Mouse (Mus musculus) lung, postnatal 10 days (tissue): ENCODE data around the gene Epha6.

Experiments used
- DNase-seq: peaks from one replicate; pipeline ENCODE4 v3.0.0; 2021

Epha6 gene

DNA sequence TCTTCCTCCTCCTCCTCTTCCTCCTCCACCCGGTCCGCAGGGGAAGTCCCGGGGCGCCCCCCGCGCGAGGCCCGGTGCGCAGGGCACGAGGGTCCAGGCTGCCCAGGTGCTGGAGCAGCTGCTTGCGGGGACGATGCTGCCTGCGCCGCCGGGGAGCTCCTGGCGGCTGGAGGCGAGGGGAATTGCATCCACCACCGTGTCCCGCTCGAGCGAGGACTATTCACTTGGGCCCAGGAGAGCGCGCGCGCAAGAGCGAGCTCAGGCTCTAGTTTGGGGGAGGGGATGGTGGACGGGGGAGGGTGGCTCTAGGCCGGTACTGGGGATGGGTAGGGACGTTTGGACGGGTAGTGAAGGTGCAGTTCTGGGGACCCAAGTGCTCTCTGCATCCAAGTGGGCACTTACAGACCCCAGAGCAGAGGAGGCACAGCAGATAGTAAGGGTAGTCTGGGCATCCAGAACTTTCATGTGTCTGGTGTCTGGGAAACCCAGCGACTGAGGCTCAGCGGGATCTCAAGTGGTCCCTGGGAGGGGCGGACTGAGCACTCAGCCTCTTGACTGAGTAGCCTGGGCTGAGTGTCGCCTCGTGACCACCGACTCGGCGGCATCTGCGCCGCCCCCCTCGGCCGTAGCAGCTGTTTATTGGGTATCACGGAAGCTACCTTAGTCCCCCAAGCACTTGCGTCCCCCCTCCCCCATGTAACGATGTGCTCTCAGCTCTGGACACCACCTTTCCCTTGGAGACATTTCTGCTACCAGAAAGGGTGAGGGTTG is at the start of gene Epha6:
TSS of gene Epha6 (minus strand) at position 471 of the 771 bp plus-strand sequence.
- DNase-seq: no peak

DNA sequence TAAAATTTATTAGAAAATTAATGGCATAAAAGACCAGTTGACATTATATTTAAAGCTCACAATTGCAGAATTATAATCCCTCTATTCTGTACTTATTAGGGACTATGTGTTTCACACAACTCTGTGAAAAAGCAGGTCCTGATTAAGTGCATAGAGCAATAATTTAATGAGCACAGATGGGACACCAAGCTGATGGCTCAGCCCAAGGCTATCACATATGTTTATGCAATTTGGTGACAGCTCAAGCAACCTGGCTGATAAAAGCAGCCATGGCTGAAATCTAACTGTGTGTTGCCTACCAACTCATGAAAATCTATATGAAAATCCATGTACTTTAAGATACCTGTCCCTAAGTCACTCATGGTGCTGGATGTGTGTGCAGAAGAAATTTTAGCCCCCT is 46.4 kb upstream of the Epha6 start:
- no peak for DNase-seq

DNA sequence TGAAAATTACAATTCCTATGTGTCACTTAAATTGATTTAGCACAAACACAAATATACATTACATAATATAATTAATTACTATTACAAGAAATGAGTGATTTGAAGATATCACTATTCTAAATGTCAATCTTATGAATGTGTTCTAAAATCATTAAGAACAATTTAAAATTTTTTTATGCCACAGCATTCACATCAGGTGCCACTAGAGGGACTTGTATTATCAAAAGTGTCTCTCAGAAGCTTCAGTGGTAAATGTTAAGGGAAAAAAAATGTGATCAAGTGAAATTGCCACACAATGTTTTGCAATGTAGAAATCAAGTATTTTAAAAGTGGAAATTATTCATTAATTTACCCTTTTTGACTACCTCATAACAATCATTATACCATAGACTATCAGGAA is 22.8 kb upstream of the Epha6 start:
- DNase-seq: no peak

DNA sequence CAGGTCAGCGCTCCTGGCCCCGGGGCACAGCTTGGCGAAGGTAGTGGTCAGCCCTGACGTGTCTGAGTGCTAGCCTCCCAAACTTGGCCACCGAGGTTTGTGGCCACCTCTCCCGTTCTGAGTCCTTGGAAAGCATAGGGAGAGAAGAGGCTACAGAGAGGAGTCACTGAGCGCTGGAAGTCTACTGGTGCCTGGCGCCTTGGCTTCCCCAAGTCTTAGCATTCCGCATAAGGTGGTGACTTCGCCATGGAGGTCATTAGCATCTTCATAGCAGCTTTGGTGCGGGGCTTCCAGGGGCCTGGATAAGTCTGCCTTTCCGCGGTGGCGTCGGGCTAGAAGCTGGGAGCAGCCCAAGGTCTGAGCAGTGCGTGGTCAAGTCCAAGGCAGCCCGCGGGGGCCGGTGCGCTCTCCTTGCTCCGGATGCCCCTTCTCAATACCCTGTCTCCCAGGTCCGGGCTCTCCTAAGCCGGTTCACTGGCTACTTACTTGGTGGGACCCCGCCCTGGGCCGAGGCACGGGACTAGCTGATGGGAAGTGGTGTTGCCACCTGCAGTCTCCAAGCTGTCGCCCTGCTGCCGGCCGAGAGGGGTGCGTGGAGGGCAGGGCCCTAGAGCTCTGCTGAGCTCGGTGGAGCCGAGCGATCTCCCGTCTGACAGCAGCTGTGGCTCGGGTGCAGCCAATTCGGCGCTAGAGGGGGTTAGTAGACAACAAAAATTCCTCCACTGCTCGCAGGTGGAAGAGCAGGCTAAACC is 677 bp upstream of the Epha6 start:
- DNase-seq: no peak

DNA sequence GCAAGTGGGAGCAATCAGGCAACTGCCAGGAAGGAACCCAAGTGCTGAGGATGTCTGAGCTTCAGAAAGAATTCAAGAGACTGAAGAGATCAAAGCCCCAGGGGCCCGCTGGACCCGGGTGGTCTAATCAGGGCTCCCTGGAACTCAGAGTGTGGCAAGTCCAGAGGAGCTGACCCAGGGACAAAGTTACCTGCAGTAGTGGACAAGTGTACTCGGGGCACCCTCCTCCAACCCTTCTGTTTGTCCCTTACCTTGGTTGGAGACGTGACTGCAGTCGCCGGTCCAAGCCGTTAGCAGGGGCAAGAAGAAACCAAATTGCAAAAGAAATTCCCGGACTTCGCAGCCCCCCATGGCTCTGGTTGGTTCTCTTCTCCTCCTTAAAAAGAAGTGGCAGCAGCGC is 718 bp downstream of the Epha6 start:
- DNase-seq: no peak

DNA sequence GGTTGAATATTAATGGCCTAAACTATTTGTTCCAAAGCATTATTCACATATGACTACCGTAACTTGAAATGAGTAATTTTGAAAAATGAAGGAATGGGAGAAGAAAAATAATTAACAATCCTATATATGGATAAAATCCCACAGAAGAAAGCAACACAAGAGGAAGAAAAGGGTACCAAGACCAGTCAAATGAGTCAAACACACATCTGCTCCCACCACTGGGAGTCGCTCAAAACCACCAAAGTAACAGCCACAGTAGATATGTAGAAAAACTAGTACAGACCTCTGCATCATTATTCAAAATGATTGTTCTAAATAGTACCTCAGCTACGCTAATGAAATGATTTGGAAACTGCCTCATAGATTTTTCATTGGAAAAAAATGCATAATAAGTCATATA is 20.0 kb downstream of the Epha6 start:
- DNase-seq: no peak

DNA sequence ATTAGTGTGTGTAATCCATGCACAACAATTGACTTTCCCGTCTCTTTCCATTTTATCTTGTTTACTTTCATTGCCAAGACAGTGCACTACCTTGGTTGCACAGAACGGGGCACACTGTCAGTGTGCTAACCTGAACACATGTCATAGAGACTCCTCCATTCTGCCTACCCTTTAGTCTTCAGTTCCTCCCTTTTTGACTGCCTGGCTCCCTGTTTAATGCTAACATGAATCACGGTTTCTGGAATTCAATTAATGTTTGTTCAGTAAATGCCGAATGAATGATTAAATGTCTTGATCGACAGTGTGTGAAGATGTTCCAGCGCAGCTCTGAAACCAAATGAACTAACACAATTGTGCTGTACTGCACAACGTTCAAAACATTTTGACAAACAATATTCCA is 20.6 kb downstream of the Epha6 start:
- no peak for DNase-seq

DNA sequence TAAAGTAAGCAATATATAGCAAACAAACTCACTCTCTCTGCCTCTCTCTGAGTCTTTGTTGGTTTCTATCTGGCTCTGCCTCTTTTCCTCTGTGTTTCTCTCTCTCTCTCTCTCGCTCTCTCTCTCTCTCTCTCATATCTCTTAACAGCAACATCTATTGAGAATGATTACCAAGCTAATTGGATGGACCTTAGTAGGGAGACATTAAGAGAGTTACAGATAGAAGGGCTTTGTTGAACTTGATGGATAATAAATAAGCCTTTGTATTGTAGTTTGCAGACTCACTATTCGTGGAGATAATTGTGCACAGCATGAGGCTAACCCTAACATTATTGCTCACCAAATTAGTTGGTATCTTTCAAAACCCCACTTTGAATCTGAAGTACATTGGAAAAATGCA is 34.8 kb downstream of the Epha6 start:
- DNase-seq: no peak

DNA sequence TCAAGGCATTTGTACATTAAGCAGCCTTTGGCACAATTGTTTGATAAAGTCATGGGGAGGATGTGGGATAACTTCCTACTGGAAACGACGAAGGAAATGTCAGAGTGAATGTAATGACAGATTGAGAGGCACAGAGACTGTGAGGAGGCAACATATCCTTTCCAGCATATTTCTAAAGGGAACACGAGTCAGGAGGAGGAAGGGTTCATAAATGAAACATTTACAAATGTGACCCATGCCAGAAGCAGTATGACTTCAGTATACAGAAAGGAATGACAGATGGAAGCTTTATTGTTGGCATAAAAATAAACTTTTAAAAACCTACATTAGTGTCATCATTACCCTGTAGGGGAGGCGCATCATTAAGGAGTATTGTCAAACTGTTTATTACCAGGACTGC is 60.9 kb downstream of the Epha6 start:
- no peak for DNase-seq

DNA sequence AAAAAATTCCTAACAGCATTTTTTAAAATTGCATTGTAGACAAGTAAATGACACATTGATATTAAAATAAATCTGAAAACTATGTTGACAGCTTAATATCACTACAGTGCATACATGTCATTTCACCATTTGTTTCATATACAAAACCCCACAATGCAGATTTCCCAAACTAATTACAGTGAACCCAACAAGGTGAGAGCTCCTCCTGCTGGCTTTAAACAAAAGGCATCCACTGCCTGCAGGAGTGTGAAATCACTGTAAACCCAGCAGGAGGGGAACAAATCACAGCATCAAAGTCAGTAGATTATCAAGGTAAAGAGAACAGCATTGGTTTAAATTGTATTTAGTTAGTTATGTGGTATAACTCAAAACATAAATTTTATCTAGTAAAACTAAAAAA is 67.1 kb downstream of the Epha6 start:
- DNase-seq: no peak

DNA sequence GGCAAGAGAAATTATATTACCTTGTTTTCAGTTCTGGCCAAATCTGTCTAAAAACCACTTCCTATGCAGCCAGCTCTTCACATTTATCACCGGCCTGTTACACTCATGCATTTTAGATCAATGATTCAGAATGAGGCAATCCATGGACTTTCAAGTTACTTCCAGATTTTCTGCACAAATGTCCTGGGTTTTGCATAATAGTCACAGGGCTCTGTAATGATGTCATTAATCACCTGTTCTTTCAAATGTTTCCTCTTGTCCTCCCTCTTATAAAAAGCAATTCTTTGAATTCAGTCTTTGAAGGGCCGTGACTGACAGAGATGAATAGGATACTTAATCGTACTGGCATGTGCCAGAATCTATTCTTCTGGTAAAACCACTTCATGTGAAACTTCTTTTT is 95.6 kb downstream of the Epha6 start:
- DNase-seq: no peak

DNA sequence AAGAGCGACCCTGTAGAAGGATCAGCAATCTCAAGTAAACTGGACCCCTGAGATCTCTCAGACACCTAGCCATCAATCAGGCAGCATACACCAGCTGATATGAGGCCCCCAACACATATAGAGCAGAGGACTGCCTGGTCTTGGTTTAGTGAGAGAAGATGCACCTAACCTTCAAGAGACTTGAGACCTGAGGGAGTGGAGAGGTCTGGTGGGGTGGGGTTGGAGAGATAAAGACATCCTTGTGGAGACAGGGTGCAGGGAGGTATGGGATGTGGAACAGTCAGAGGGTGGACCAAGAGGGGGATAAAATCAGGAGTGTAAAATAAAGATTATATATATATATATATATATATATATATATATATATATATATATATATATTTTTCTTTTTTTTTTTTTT is 105.8 kb downstream of the Epha6 start:
- no peak for DNase-seq

DNA sequence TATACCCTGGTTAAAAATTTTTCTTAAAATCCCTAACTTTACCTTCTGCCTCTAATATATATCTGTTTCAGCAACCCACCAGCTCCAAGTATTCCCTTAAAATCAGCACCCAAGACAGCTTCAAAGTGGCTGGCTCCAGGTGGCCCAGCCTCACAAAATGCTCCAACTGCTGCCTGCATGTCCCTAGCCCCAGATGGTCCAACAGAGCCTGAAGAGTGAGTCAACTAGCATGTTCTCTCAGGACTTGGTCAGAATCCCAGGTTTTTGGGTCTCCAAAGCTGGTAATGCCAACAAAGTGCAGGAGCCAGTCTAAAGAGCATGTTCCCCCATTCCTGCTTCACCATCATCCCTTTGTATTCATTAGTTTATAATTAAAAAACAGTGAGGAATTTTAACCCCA is 129.6 kb downstream of the Epha6 start:
- DNase-seq: no peak

DNA sequence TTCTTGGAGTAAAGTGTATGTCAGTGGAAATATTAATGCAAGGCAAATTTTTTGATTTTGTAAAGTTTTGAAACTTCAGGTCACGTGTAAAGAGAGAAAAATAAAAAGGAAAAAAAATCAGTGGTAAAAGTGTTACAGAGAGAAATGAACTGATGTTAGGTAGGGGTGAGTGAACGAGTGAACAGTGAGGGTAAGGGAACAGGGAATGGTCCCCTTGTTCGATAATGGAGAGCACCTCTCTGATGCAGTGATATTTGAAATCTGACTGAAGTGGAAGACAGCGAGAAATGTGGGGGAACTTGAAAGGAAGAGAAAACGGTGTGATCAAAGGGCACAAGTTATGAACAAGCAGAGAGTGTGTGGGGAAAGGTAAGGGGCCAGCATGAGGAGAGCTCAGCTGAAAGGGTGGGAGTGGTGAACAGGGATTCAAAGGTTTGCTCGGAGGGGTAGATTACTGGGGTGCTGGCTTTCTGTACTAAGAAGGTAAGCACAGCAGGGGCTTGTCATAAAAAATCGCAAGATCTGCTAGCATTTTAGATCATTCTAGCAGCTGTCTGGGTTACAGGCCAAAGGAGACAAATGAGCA is 137.0 kb downstream of the Epha6 start:
- DNase-seq: no peak

DNA sequence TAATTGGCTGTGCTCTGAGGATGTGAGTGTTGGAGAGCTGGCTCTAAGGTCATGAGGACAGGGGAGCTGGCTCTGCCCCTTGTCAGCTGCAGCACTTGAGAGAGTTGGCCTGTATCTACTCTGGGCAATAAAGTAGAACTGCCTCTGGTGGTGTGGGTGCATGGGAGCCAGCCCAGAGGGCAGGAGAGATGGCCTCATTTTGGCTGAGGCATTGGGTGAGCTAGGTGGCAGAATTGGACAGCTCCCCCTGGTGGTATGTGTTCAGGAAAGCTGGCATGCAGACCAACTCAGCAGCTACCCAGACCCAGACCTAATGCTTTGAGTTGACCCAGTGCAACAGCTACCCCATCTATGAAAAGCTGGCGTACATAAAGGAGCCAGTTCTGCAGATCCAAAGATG is 170.0 kb downstream of the Epha6 start:
- no peak for DNase-seq

DNA sequence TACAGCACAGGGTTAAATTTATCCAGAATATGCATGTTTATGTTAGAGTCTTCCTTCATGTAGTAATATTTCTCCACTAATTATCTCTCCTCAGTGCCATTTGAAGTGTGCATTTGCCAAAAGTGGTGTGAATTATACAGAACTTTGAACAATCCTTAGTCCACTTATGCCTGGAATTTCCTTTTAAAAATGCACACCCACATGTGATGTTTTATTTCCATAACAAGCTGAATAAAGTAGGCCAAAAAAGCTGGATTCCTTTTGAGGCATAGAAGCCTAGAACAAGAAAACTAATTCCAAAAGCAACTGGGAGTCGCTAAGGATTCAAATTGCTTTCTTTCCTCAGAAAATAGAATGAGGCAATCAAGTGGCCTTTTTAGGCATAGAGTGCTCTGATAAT is 171.1 kb downstream of the Epha6 start:
- no peak for DNase-seq

DNA sequence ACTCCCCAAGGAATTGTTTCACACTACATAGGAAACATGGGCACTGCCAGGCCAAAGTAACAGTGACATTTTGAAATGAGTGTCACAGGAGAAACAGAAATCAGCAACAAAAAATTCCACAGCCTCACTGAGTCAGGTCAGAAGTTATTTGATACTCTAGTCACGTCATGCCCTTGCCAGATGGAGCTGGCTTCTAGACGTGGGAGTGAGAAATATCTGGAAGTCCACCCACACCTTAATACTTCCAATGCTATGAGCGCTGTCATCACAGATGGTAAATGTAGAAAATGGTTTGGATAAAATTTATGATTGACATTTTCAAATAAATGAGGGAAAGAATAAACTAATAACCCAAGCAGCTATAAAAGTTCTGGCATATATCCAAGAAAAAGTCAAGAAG is 210.0 kb downstream of the Epha6 start:
- no peak for DNase-seq

DNA sequence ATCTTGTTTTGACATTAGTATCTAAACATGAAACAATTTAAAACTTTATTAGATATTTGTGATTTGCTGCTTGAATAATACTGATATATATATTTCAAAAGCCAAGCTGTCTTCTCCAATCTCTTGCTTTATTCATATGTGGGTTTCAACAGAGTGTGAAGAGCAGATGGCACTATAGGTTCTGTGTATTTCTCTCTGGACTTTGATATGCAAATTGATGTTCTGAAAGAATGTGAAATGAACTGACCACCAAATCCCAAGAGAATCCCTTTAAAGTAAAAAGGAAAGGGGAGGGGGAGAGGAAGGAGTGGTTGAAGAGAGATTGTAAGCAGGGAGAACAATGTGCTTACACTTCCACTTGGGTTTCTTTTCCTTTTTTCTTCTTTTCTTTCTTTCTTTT is 212.4 kb downstream of the Epha6 start:
- no peak for DNase-seq

DNA sequence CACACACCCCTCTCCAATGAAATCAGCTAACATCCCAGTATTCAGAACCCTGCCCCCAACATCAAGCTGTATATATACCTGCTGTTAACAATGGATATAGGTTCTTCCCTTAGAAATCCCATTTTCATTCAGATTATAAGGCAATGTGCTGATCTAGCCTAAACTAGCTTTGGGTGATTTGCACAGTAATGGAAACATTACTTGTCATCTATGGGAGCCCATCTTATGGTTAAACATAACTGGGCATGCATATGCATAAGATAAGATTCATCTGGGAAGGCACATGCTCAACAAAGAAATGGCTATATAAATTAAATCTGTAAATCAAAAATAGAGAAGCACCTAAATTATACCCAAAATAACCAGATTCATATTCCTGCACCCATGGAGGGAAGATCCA is 230.2 kb downstream of the Epha6 start:
- DNase-seq: no peak

DNA sequence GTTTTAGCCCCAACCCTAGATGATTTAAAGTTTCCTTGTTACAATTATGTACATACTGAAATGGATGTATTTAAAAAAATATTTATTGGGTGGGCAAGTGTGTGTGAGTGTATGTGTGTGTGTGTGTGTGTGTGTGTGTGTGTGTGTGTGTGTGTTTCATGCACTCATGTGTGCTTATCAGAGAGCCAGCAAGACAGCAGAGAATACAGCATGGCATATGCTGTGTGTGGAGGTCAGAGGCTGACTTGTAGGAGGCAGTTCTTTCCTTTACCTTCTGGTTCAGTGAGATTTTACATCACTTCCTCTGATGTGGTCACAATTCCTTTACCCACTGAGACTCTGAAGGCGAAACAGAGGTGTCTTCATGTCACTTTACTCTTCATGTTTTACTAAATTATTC is 321.4 kb downstream of the Epha6 start:
- DNase-seq: no peak

DNA sequence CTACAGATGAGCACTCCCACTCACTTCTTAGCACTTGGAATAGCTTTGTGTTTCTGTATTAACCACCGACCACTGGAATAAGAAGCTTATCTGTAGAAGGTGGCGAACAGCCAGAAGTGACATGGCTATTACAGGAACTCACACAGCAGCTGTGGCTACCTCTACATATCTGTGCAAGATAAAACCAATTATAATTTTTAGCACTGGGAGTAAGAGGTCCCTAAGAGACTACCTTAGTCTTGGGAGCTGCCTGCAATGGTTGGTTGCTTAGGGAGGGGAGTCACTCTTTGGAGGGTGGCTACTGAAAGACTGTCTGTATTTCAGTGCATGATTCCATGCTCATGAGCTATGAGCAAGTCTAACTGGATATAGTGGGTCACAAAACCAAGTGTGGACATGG is 331.2 kb downstream of the Epha6 start:
- DNase-seq: no peak

DNA sequence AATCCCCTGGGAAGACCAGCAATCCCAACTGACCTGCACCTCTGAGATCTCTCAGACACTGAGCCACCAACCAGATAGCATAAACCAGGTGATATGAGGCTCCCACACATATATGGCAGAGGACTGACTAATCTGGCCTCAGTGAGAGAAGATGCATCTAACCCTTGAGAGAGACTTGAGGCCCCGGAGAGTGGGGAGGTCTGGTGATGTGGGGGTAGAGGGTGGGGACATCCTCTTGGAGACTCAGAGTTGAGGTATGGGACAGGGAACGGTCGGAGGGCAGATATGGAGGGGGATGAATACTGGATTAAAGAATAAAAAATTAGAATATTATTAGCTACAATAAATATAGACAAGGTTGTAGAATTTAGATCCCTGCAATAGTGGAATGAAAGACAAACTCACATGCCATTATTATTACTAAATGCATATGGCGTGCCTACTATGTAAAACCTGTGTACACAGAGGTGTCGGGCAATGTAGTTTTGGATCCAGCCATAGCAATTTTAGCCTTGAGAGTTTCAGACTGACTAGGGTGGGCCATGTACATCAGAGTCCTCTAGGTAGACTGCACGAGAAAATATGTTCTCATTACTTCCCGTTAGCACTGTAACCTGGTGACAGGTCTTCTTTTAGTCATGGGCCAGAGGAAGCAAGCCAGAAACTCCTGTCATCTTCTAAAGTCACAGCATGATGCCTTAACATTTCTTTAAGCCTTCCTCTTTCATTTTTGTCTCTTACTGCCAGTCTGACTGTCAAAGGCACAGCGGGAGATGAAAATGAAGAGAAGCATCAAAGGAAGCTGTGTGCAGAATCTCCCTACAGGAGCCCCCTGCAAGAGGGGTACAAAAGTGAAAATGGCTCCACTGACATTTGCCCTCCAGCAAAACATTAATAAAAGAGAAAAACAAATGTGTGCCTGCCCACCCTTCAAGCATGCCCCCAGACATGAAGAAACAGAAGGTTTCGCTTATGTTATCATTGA is 338.7 kb downstream of the Epha6 start:
- no peak for DNase-seq
